Mouse (Mus musculus) splenic B cell, adult 2 months (primary cell): ENCODE results near the gene Cmss1.

Source experiments
- DNase-seq: peaks from one replicate; pipeline ENCODE4 v3.0.0-alpha.2; 2011; ENCODE audit warnings: low read depth, low spot score
- H3K27me3 ChIP-seq: 2 replicates; pipeline ENCODE4 v1.6.1; 2012; ENCODE audit warnings: mild to moderate bottlenecking, low read length, moderate library complexity, mixed read lengths; ENCODE audit not compliant: control insufficient read depth, poor library complexity, insufficient read depth, severe bottlenecking
- H3K36me3 ChIP-seq: 2 replicates; pipeline ENCODE4 v1.6.1; 2012; ENCODE audit warnings: mild to moderate bottlenecking, low read length, moderate library complexity, mixed read lengths; ENCODE audit not compliant: control insufficient read depth, poor library complexity, insufficient read depth, severe bottlenecking

Cmss1 gene

DNA sequence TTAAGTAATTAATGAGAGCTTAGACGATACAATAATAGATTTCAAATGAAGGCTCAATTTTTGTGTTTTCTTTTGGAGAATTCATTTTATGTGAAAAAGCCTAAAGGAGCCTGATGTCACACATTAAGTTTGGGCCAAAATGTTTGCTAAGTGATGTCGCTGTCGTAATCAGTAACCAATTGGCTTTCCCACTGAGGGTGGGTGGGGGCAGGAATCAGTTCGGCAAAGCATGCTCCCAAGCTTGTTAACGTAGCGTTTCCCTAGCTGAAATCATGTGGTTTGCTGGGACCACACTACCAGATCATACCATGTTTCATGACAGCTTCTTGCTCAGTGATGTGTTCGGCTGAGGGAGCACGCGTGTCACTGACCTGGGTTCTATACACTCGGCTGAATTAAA lies 91.0 kb downstream of the Cmss1 start:
- no peaks in the 10 kb centered on the region for H3K27me3 ChIP-seq
- DNase-seq, result no peak
- no peaks in the 10 kb centered on the region for H3K36me3 ChIP-seq

DNA sequence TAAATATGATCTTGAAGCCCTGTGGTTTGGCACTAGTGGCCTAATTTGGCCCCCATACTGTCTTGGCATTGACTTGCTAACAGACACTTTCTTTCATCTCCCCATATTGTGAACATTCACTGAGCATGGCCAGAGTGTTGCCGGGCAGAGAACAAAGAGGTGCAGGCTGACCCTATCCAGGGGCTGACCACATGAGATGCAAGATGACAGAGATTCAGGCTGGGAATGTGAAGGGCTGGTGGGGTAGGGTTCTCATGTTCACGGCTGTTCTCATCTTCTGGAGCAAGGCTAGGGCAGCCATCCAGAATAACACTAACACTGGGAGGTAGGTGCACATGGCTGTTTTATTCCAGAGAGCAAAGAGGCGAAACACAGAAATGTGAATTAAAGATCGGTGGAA lies 92.3 kb downstream of the Cmss1 start:
- Histone ChIP-seq H3K27me3 (no peaks in the 10 kb centered on the region), H3K36me3 (no peaks in the 10 kb centered on the region)
- no peak for DNase-seq

DNA sequence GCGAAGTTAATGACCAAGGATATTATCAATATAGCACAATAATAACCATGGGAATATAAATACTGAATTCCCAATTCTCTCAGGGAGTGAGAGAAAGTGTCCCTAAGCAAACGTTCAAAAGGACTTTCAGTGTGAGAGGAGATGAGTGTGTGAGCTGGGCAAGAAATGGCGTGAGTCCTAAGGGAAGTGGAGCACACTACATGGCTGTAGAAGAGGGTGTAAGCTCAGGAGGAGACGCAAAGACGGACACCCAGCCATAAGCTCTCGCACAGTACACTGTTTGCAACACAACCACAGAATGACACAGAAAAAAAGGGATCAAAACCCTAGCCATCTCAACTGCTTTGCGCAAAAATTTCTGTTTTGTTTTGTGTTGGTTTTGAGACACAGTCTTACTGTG lies 93.1 kb downstream of the Cmss1 start:
- Histone ChIP-seq H3K36me3 (no peaks in the 10 kb centered on the region), H3K27me3 (no peaks in the 10 kb centered on the region)
- DNase-seq, result no peak

GRCm38 (mm10) chr16:57509099-57509498 lies 97.6 kb downstream of the Cmss1 start:
- DNase-seq, result no peak
- Histone ChIP-seq H3K27me3 (no peaks in the 10 kb centered on the region), H3K36me3 (no peaks in the 10 kb centered on the region)

GRCm38 (mm10) chr16:57508351-57508750 lies 98.3 kb downstream of the Cmss1 start:
- DNase-seq, result no peak
- Histone ChIP-seq H3K36me3 (no peaks in the 10 kb centered on the region), H3K27me3 (no peaks in the 10 kb centered on the region)

GRCm38 (mm10) chr16:57506133-57506532 lies 100.5 kb downstream of the Cmss1 start:
- Histone ChIP-seq H3K36me3 (no peaks in the 10 kb centered on the region), H3K27me3 (no peaks in the 10 kb centered on the region)
- no peak for DNase-seq

GRCm38 (mm10) chr16:57504728-57505127 lies 101.9 kb downstream of the Cmss1 start:
- DNase-seq, result no peak
- Histone ChIP-seq H3K36me3 (no peaks in the 10 kb centered on the region), H3K27me3 (no peaks in the 10 kb centered on the region)

GRCm38 (mm10) chr16:57502761-57503160 lies 103.9 kb downstream of the Cmss1 start:
- no peaks in the 10 kb centered on the region for H3K36me3 ChIP-seq
- no peaks in the 10 kb centered on the region for H3K27me3 ChIP-seq
- DNase-seq, result no peak

- no peaks in the 10 kb centered on the region for H3K36me3 ChIP-seq
- no peaks in the 10 kb centered on the region for H3K27me3 ChIP-seq
- DNase-seq, result peak; percentile 39
These were observed 104.4 kb downstream of the Cmss1 start for GRCm38 (mm10) chr16:57502230-57502629.

DNA sequence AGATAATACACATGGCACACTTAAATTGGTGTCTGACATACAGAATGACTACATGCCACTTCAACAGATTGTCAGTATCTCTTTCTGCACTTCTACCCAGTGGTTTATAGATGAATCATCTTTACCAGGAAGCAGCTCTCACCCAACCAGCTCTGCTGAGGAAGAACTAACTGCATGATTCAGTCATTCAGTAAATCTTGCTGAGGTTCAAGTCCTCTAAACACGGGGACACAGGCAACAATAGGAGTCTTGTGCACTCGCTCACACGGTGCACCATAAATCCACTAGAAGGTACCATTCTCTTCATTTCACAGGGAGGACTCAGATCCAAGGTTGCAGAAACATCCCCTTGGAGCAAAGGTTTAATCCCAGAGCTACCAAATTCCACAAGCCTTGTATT lies 105.8 kb downstream of the Cmss1 start:
- peak; percentile 10 for DNase-seq
- no peaks in the 10 kb centered on the region for H3K36me3 ChIP-seq
- no peaks in the 10 kb centered on the region for H3K27me3 ChIP-seq

DNA sequence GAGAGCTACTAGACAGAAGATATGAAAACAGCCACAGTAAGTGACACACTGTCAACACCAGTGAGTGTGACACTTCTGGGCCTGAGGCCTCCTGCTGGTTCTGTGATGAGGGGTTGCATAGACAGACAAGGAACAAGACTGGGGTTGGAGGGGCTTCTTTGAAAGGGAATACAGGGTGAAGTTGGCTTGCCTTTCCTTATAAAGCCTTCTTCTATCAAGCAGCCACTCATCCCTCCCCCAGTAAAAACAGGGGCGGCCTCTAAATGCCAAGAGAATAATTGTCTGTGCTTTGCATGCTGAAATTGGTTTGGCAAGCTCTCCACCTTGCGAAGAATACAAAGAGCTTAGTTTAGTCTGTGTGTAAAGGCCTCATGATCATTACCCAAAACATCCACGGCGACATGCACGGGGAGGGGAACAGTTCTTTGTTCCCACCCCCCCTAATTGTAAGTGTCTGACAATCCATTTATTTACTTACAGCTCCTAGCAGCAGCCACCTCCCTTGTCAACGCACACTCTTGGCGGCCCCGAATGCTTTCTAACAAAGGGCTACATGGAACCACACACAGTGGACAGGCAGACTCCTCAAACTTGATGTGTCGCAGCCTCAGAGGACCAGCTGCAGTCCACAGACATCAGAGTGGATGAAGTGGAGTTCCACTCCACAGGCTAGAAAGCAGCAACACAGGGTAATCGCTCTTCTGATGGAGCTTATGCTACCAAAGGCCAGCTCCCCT lies 110.1 kb downstream of the Cmss1 start:
- no peak for DNase-seq

GRCm38 (mm10) chr16:57495476-57496203 lies 111.0 kb downstream of the Cmss1 start:
- DNase-seq, result peak; percentile 14
- H3K27me3 ChIP-seq, result no peaks in the 10 kb centered on the region

More for the DNA sequence above, 110.1 kb downstream of the Cmss1 start:
- no peaks in the 10 kb centered on the region for H3K36me3 ChIP-seq
- H3K27me3 ChIP-seq, result no peaks in the 10 kb centered on the region

GRCm38 (mm10) chr16:57491853-57492252 lies 114.8 kb downstream of the Cmss1 start:
- Histone ChIP-seq H3K27me3 (no peaks in the 10 kb centered on the region), H3K36me3 (no peaks in the 10 kb centered on the region)
- DNase-seq, result no peak

More at GRCm38 (mm10) chr16:57495476-57496203, 111.0 kb downstream of the Cmss1 start:
- H3K36me3 ChIP-seq, result no peaks in the 10 kb centered on the region

DNA sequence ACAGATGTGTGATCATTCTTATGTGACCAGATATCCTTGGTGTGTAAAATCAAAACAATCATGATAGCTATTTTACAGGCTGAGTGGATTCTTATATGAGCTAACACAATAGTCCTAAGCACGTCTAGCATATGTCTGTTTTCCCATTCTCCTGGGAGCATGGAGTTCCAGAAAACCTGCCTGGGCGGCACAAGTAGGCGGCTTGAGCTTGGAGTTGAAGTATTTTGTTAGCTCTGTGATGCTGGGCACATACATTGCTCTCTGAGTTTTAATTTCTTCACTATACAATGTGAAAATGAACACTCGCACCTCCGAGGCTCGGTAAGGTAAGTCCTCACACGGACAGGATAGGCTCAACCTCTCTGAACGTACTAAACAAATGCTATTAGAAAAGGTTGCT lies 116.0 kb downstream of the Cmss1 start:
- Histone ChIP-seq H3K27me3 (no peaks in the 10 kb centered on the region), H3K36me3 (no peaks in the 10 kb centered on the region)
- no peak for DNase-seq

- no peaks in the 10 kb centered on the region for H3K36me3 ChIP-seq
- DNase-seq, result no peak
These were observed 118.0 kb downstream of the Cmss1 start for GRCm38 (mm10) chr16:57488661-57489060.

More at GRCm38 (mm10) chr16:57488661-57489060, 118.0 kb downstream of the Cmss1 start:
- no peaks in the 10 kb centered on the region for H3K27me3 ChIP-seq
